Mouse (Mus musculus) kidney, embryonic 15.5 days (tissue): ENCODE results near the gene Ppp4r4. TPM values are rescaled to one million over a fixed set of nuclear protein-coding genes. Genes with fewer than 3 reads are reported as not detected.
"Not testable (repeated sequence)": the region's sequence is repeated elsewhere in the genome, so short reads cannot be mapped to it uniquely, and the experiment has no call there.

Experiments
- ATAC-seq: fragments of 200-750 bp; cut with Nextera tagmentation; replicated peaks from 2 replicates; pipeline ENCODE4 v1.8.0; 2017; ENCODE audit warnings: moderate TSS enrichment; ENCODE audit not compliant: low FRiP score
- H3K27ac ChIP-seq: fragments of 300-500 bp; sonication (generic); 2 replicates; pipeline ENCODE4 v1.5.1; 2015; ENCODE audit warnings: mild to moderate bottlenecking, inconsistent platforms
- H3K27me3 ChIP-seq: fragments of 300-500 bp; sonication (generic); 2 replicates; pipeline ENCODE4 v1.6.1; 2015; ENCODE audit warnings: inconsistent platforms
- H3K36me3 ChIP-seq: fragments of 300-500 bp; sonication (generic); 2 replicates; pipeline ENCODE4 v1.6.1; 2015; ENCODE audit warnings: inconsistent platforms
- H3K4me1 ChIP-seq: fragments of 300-500 bp; sonication (generic); 2 replicates; pipeline ENCODE4 v1.6.1; 2015; ENCODE audit warnings: inconsistent platforms
- H3K4me2 ChIP-seq: fragments of 300-500 bp; sonication (generic); 2 replicates; pipeline ENCODE4 v1.6.1; 2015; ENCODE audit warnings: moderate library complexity, mild to moderate bottlenecking, inconsistent platforms
- H3K4me3 ChIP-seq: fragments of 300-500 bp; sonication (generic); replicated peaks from 2 replicates; pipeline ENCODE4 v1.5.1; 2015; ENCODE audit warnings: mild to moderate bottlenecking, inconsistent platforms
- H3K9ac ChIP-seq: fragments of 300-500 bp; sonication (generic); 2 replicates; pipeline ENCODE4 v1.6.1; 2015; ENCODE audit warnings: mild to moderate bottlenecking, inconsistent platforms
- H3K9me3 ChIP-seq: fragments of 300-500 bp; sonication (generic); replicated peaks from 2 replicates; pipeline ENCODE4 v1.6.1; 2016; ENCODE audit warnings: inconsistent platforms
- WGBS: fragments of 180-500 bp; shearing (Covaris S2); methylation state at CpG from one replicate; pipeline ENCODE4 v1.1.7; 2015; ENCODE audit warnings: mixed read lengths; 5-methylcytosine and 5-hydroxymethylcytosine counted together
- polyA plus RNA-seq: library from polyadenylated mRNA; unstranded; fragments of >200 nt; fragmentation: Nextera tagmentation; extraction: Ambion mirVana; gene quantifications from 2 replicates; pipeline ENCODE4 v1.2.1, GENCODE M21; 2015

Ppp4r4 gene
- polyA plus RNA-seq, 1 experiment from 2014 or later = 1.7 TPM

- Histone ChIP-seq H3K27me3 (no peaks in the 10 kb centered on the region), H3K27ac (no peak overlapping the region), H3K9me3 (no peaks in the 10 kb centered on the region), H3K4me2 (no peak overlapping the region), H3K36me3 (no peaks in the 10 kb centered on the region), H3K4me3 (no peak overlapping the region), H3K9ac (no peak overlapping the region), H3K4me1 (no peaks in the 10 kb centered on the region)
- 81% methylated on average over 2 of the region's 2 CpGs for WGBS
- no peak for ATAC-seq
These were observed 114.2 kb downstream of the Ppp4r4 start for GRCm38 (mm10) chr12:103646314-103646713.

GRCm38 (mm10) chr12:103653836-103654235, 121.8 kb downstream of the Ppp4r4 start:
- H3K4me1 ChIP-seq = no peaks in the 10 kb centered on the region
- 94% methylated on average over 2 of the region's 2 CpGs for WGBS
- no peak for ATAC-seq

GRCm38 (mm10) chr12:103655123-103656044, 123.3 kb downstream of the Ppp4r4 start:
- no peaks in the 10 kb centered on the region for H3K4me1 ChIP-seq
- no peaks in the 10 kb centered on the region for H3K36me3 ChIP-seq
- H3K4me3 ChIP-seq = no peak overlapping the region
- no peaks in the 10 kb centered on the region for H3K9me3 ChIP-seq
- 89% methylated on average over 7 of the region's 7 CpGs for WGBS
- H3K27ac ChIP-seq = no peak overlapping the region
- no peak overlapping the region for H3K4me2 ChIP-seq
- no peak overlapping the region for H3K9ac ChIP-seq
- H3K27me3 ChIP-seq = no peaks in the 10 kb centered on the region
- ATAC-seq = no peak

More at GRCm38 (mm10) chr12:103653836-103654235, 121.8 kb downstream of the Ppp4r4 start:
- Histone ChIP-seq H3K9ac (no peak overlapping the region), H3K4me3 (no peak overlapping the region), H3K27me3 (no peaks in the 10 kb centered on the region), H3K27ac (no peak overlapping the region), H3K36me3 (no peaks in the 10 kb centered on the region), H3K4me2 (no peak overlapping the region), H3K9me3 (no peaks in the 10 kb centered on the region)

GRCm38 (mm10) chr12:103656848-103657626, 125.0 kb downstream of the Ppp4r4 start, which contains the start of gene Serpina6:
Serpina6 (minus strand) TSS chr12:103657212.
- Histone ChIP-seq H3K4me2 (no peak within 1 kb of the TSS), H3K9ac (no peak within 1 kb of the TSS), H3K27me3 (no peaks in the 10 kb centered on the region), H3K4me1 (no peaks in the 10 kb centered on the region), H3K9me3 (no peaks in the 10 kb centered on the region), H3K27ac (no peak within 1 kb of the TSS), H3K36me3 (no peaks in the 10 kb centered on the region), H3K4me3 (no peak within 1 kb of the TSS)
- no peak for ATAC-seq
- 73% methylated on average over 9 of the region's 9 CpGs for WGBS

- Histone ChIP-seq H3K9me3 (no peaks in the 10 kb centered on the region), H3K27ac (no peak overlapping the region), H3K36me3 (no peaks in the 10 kb centered on the region), H3K4me2 (no peak overlapping the region), H3K4me1 (no peaks in the 10 kb centered on the region), H3K27me3 (no peaks in the 10 kb centered on the region), H3K9ac (no peak overlapping the region), H3K4me3 (no peak overlapping the region)
- no peak for ATAC-seq
- 82% methylated on average over 10 of the region's 10 CpGs for WGBS
These were observed 125.9 kb downstream of the Ppp4r4 start for GRCm38 (mm10) chr12:103657991-103658390.

GRCm38 (mm10) chr12:103659171-103659570, 127.1 kb downstream of the Ppp4r4 start:
- Histone ChIP-seq H3K27ac (no peak overlapping the region), H3K9ac (no peak overlapping the region), H3K27me3 (no peaks in the 10 kb centered on the region), H3K4me1 (no peaks in the 10 kb centered on the region), H3K36me3 (no peaks in the 10 kb centered on the region), H3K4me3 (no peak overlapping the region), H3K9me3 (no peaks in the 10 kb centered on the region), H3K4me2 (no peak overlapping the region)
- WGBS = 86% methylated on average over 2 of the region's 2 CpGs
- no peak for ATAC-seq

GRCm38 (mm10) chr12:103660076-103660475, 128.0 kb downstream of the Ppp4r4 start:
- no peak overlapping the region for H3K9ac ChIP-seq
- no peaks in the 10 kb centered on the region for H3K36me3 ChIP-seq
- ATAC-seq = no peak
- no peaks in the 10 kb centered on the region for H3K9me3 ChIP-seq
- H3K4me2 ChIP-seq = no peak overlapping the region
- H3K27ac ChIP-seq = no peak overlapping the region
- no peaks in the 10 kb centered on the region for H3K4me1 ChIP-seq
- H3K4me3 ChIP-seq = no peak overlapping the region
- H3K27me3 ChIP-seq = no peaks in the 10 kb centered on the region
- 73% methylated on average over 5 of the region's 5 CpGs for WGBS

GRCm38 (mm10) chr12:103662053-103662452, 130.0 kb downstream of the Ppp4r4 start:
- not testable (repeated sequence) for H3K9me3 ChIP-seq, H3K27ac ChIP-seq, H3K27me3 ChIP-seq, H3K4me3 ChIP-seq, H3K4me2 ChIP-seq, H3K4me1 ChIP-seq, ATAC-seq, H3K36me3 ChIP-seq, H3K9ac ChIP-seq

Other genes with a start within 250 kb of the Ppp4r4 start
- not detected in 2 replicates for gene Fam181a, start 221.3 kb upstream of the Ppp4r4 start, polyA plus RNA-seq
- gene Asb2, start 176.3 kb upstream of the Ppp4r4 start, polyA plus RNA-seq = 3.2 and 5.2 TPM in 2 replicates
- gene Otub2, start 143.6 kb upstream of the Ppp4r4 start, polyA plus RNA-seq = 7.5 and 7.6 TPM in 2 replicates
- gene 9330161L09Rik, start 124.5 kb upstream of the Ppp4r4 start, polyA plus RNA-seq = 0.21 and 0.33 TPM in 2 replicates
- gene Ddx24, start 106.5 kb upstream of the Ppp4r4 start, polyA plus RNA-seq = 96.4 and 105 TPM in 2 replicates
- gene Ifi27, start 98.1 kb upstream of the Ppp4r4 start, polyA plus RNA-seq = 28.3 and 35.4 TPM in 2 replicates
- gene Ifi27l2a, start 88.6 kb upstream of the Ppp4r4 start, polyA plus RNA-seq = 11.1 and 11.2 TPM in 2 replicates
- 0.21 TPM in 1 of 2 replicates, not detected in the other for gene Ifi27l2b, start 75.1 kb upstream of the Ppp4r4 start, polyA plus RNA-seq
- gene Serpina10, start 99.2 kb downstream of the Ppp4r4 start, polyA plus RNA-seq = 1.1 and 1.4 TPM in 2 replicates
- gene Serpina6, start 124.9 kb downstream of the Ppp4r4 start, polyA plus RNA-seq = 11.9 and 29.8 TPM in 2 replicates
- gene Serpina16, start 143.9 kb downstream of the Ppp4r4 start, polyA plus RNA-seq = not detected in 2 replicates
- not detected in 2 replicates for gene Serpina1f, start 163.2 kb downstream of the Ppp4r4 start, polyA plus RNA-seq
- gene Serpina1d, start 241.3 kb downstream of the Ppp4r4 start, polyA plus RNA-seq = 1.7 and 5.0 TPM in 2 replicates